Mouse (Mus musculus) hindbrain, postnatal 0 days (tissue): Measurements from ENCODE around the gene Twf2. TPM values are rescaled to one million over a fixed set of nuclear protein-coding genes. Genes with fewer than 3 reads are reported as not detected.
"Not testable (repeated sequence)": the region's sequence is repeated elsewhere in the genome, so short reads cannot be mapped to it uniquely, and the experiment has no call there.

Experiments
- ATAC-seq: fragments of 200-750 bp; cut with Nextera tagmentation; 2 replicates; pipeline ENCODE4 v1.8.0; 2017; ENCODE audit warnings: mild to moderate bottlenecking, moderate TSS enrichment, moderate library complexity
- DNase-seq: peaks from one replicate; pipeline ENCODE4 v3.0.0-alpha.2; 2015; ENCODE audit warnings: low spot score
- H3K27ac ChIP-seq: fragments of 300-500 bp; sonication (generic); 2 replicates; pipeline ENCODE4 v1.5.1; 2014; ENCODE audit warnings: mild to moderate bottlenecking
- H3K27me3 ChIP-seq: fragments of 300-500 bp; sonication (generic); 2 replicates; pipeline ENCODE4 v1.6.1; 2014; ENCODE audit warnings: low read length, mixed read lengths; ENCODE audit not compliant: insufficient read depth
- H3K36me3 ChIP-seq: fragments of 300-500 bp; sonication (generic); 2 replicates; pipeline ENCODE4 v1.6.1; 2014; ENCODE audit warnings: low read length, mixed read lengths; ENCODE audit not compliant: insufficient read depth
- H3K4me1 ChIP-seq: fragments of 300-500 bp; sonication (generic); 2 replicates; pipeline ENCODE4 v1.6.1; 2014; ENCODE audit warnings: antibody characterized with exemption, low read length, mixed read lengths; ENCODE audit not compliant: insufficient read depth
- H3K4me2 ChIP-seq: fragments of 300-500 bp; sonication (generic); 2 replicates; pipeline ENCODE4 v1.6.1; 2014; ENCODE audit warnings: low read depth, mild to moderate bottlenecking, low read length, moderate library complexity, mixed read lengths
- H3K4me3 ChIP-seq: fragments of 300-500 bp; sonication (generic); 2 replicates; pipeline ENCODE4 v1.5.1; 2014; ENCODE audit warnings: low read length
- H3K9ac ChIP-seq: fragments of 300-500 bp; sonication (generic); replicated peaks from 2 replicates; pipeline ENCODE4 v1.6.1; 2014; ENCODE audit warnings: mild to moderate bottlenecking, low read length, moderate library complexity, mixed read lengths
- H3K9me3 ChIP-seq: fragments of 300-500 bp; sonication (generic); 2 replicates; pipeline ENCODE4 v1.6.1; 2016; ENCODE audit warnings: low read length, mixed read lengths
- CTCF ChIP-seq: IDR thresholded peaks from 2 replicates; pipeline ENCODE4 v1.5.1; 2016; ENCODE audit warnings: antibody characterized with exemption, control low read depth, low read depth
- WGBS: fragments of 180-500 bp; shearing (Covaris S2); extraction: QIAGEN DNeasy Blood & Tissue Kit; methylation state at CpG from one replicate; pipeline ENCODE4 v1.1.7; 2014; 5-methylcytosine and 5-hydroxymethylcytosine counted together
- polyA plus RNA-seq: library from polyadenylated mRNA; unstranded; fragments of >200 nt; fragmentation: Nextera tagmentation; extraction: Ambion mirVana; gene quantifications from 2 replicates; pipeline ENCODE4 v1.2.1, GENCODE M21; 2015
- total RNA-seq: library from RNA; depleted of rRNA; stranded (reverse); fragments of >200 nt; gene quantifications from 2 replicates; pipeline ENCODE4 v1.2.3, GENCODE M21; 2014

Twf2 gene
- total and polyA plus RNA-seq, 2 experiments from 2014 or later, result 42.0 to 72.6 TPM

GRCm38 (mm10) chr9:106159237-106159636 is 43.7 kb upstream of the Twf2 start:
- Histone ChIP-seq H3K9ac (no peak overlapping the region), H3K4me1 (no peaks in the 10 kb centered on the region), H3K9me3 (no peaks in the 10 kb centered on the region), H3K4me2 (peak overlapping the region; percentile 71), H3K27ac (no peak overlapping the region), H3K27me3 (no peaks in the 10 kb centered on the region), H3K36me3 (no peaks in the 10 kb centered on the region), H3K4me3 (peak overlapping the region; percentile 52; the same call in 1 of the 2 replicates)
- WGBS, result 81% methylated on average over 9 of the region's 9 CpGs
- TF ChIP-seq CTCF, result no peak
- DNase-seq (no peak), ATAC-seq (no peak)

GRCm38 (mm10) chr9:106159784-106160301 is 43.1 kb upstream of the Twf2 start:
- no peaks in the 10 kb centered on the region for H3K4me1 ChIP-seq
- H3K27me3 ChIP-seq, result no peaks in the 10 kb centered on the region
- H3K9ac ChIP-seq, result peak overlapping the region; percentile 69
- peak overlapping the region; percentile 52 for H3K4me3 ChIP-seq
- peak overlapping the region; percentile 99 for H3K27ac ChIP-seq
- DNase-seq (peak; percentile 98), ATAC-seq (peak; percentile 86)
- TF ChIP-seq CTCF, result no peak
- peak overlapping the region; percentile 71 for H3K4me2 ChIP-seq
- under 1% methylated on average over 24 of the region's 24 CpGs for whole genome bisulfite sequencing
- no peaks in the 10 kb centered on the region for H3K36me3 ChIP-seq
- no peaks in the 10 kb centered on the region for H3K9me3 ChIP-seq

- no peaks in the 10 kb centered on the region for H3K36me3 ChIP-seq
- WGBS, result 51% methylated on average over 5 of the region's 5 CpGs
- no peaks in the 10 kb centered on the region for H3K27me3 ChIP-seq
- H3K9ac ChIP-seq, result peak overlapping the region; percentile 69
- no peaks in the 10 kb centered on the region for H3K4me1 ChIP-seq
- no peaks in the 10 kb centered on the region for H3K9me3 ChIP-seq
- DNase-seq (no peak), ATAC-seq (no peak)
- H3K4me2 ChIP-seq, result peak overlapping the region; percentile 71
- no peak for TF ChIP-seq CTCF
- H3K4me3 ChIP-seq, result peak overlapping the region; percentile 52
- peak overlapping the region; percentile 99 for H3K27ac ChIP-seq
Observed at GRCm38 (mm10) chr9:106160426-106160825, 42.5 kb upstream of the Twf2 start.

GRCm38 (mm10) chr9:106166709-106167108 is 36.2 kb upstream of the Twf2 start:
- no peak overlapping the region for H3K9ac ChIP-seq
- ATAC-seq, result no peak
- no peaks in the 10 kb centered on the region for H3K36me3 ChIP-seq
- H3K4me1 ChIP-seq, result no peaks in the 10 kb centered on the region
- DNase-seq, result no peak
- H3K27ac ChIP-seq, result no peak overlapping the region
- no peaks in the 10 kb centered on the region for H3K27me3 ChIP-seq
- H3K4me3 ChIP-seq, result no peak overlapping the region
- H3K9me3 ChIP-seq, result no peaks in the 10 kb centered on the region
- H3K4me2 ChIP-seq, result no peak overlapping the region
- TF ChIP-seq CTCF, result no peak
- 65% methylated on average over 2 of the region's 2 CpGs for WGBS

- H3K4me2 ChIP-seq, result no peak overlapping the region
- no peaks in the 10 kb centered on the region for H3K4me1 ChIP-seq
- no peak for ATAC-seq
- no peaks in the 10 kb centered on the region for H3K36me3 ChIP-seq
- H3K27me3 ChIP-seq, result no peaks in the 10 kb centered on the region
- DNase-seq, result no peak
- no peak overlapping the region for H3K27ac ChIP-seq
- H3K4me3 ChIP-seq, result no peak overlapping the region
- no peaks in the 10 kb centered on the region for H3K9me3 ChIP-seq
- no peak overlapping the region for H3K9ac ChIP-seq
- no peak for TF ChIP-seq CTCF
- WGBS, result 79% methylated on average over 3 of the region's 3 CpGs
Observed at GRCm38 (mm10) chr9:106167241-106167640, 35.7 kb upstream of the Twf2 start.

GRCm38 (mm10) chr9:106167703-106168102 is 35.2 kb upstream of the Twf2 start:
- Histone ChIP-seq H3K27me3 (no peaks in the 10 kb centered on the region), H3K4me3 (no peak overlapping the region), H3K27ac (no peak overlapping the region), H3K9me3 (no peaks in the 10 kb centered on the region), H3K9ac (no peak overlapping the region), H3K4me1 (no peaks in the 10 kb centered on the region), H3K4me2 (no peak overlapping the region), H3K36me3 (no peaks in the 10 kb centered on the region)
- DNase-seq (no peak), ATAC-seq (no peak)
- WGBS, result 36% methylated on average over 1 of the region's 1 CpGs
- TF ChIP-seq CTCF, result no peak

GRCm38 (mm10) chr9:106169006-106169405 is 33.9 kb upstream of the Twf2 start:
- not testable (repeated sequence) for H3K9ac ChIP-seq, H3K27me3 ChIP-seq, ATAC-seq, H3K4me2 ChIP-seq, H3K4me3 ChIP-seq, H3K27ac ChIP-seq, DNase-seq, H3K36me3 ChIP-seq, H3K9me3 ChIP-seq
- peaks cover 11% of the 10 kb centered on the region for H3K4me1 ChIP-seq
- 68% methylated on average over 1 of the region's 1 CpGs for WGBS
